Mouse (Mus musculus): ENCODE data around the gene Dnajc5g. TPM values are rescaled to one million over a fixed set of nuclear protein-coding genes. Genes with fewer than 3 reads are reported as not detected.

The Dnajc5g gene
- polyA plus RNA-seq, 1 experiment: not detected

DNA sequence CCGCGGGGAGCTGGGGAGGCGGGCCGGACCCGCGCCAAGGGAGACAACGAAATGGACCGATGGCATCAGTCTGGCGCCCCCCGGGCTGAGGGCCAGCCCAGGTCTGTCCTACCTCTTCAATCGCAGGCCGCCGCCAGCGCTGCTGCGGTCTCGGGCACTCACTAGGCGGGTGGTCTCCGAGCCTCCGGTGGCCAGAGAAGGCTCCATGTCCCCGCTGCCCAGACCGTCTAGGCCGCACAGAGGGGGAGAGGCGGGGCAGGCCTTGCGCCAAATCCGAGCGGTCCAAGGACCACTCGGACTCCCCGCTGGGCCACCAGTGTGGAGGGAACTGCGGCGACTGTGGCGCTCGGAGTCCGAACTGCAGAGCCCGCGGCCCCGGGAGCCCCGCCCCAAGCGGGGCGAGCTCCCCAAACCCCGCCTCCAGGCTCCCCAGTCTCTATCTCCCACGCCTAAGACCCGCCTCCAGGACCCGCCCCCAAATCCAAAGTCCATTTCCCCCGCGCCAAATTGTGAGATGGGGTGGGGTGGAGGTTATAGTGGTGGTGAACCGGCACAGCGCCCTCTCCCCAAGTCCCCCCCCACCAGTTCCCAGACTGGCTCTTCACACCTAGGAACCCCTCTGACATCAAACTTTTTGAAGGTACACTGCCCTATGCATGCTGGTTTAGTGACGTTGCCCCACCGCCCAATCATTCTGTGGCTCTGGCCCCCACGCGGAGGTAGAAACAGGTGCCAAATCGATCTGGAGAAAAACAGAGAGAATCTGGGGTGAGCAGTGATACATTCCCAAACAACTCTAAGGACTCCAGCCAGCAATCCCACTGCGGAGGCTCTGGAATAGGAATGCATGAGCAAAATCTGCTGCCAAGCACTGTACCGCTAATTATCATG is 12.7 kb upstream of the Dnajc5g start:
- DNase-seq: no peak
- H3K27ac ChIP-seq (ENCODE audit: insufficient read depth, low read length): no peak overlapping the region
- H3K4me3 ChIP-seq (replicated peaks; ENCODE audit: insufficient read depth, low read depth, low read length): no peak overlapping the region
- peaks cover 4% of the 10 kb centered on the region; the same call in 1 of the 2 replicates for H3K4me1 ChIP-seq (ENCODE audit: control insufficient read depth, insufficient read depth, low read length)
- peaks cover 6% of the 10 kb centered on the region; the same call in 1 of the 2 replicates for H3K27me3 ChIP-seq (ENCODE audit: control insufficient read depth, insufficient read depth, low read length)
- 2% methylated on average over 44 of the region's 54 CpGs for WGBS
- TF ChIP-seq POLR2A (IDR thresholded peaks at IDR 0.05; ENCODE audit: borderline replicate concordance, insufficient read depth, low read length): no peak
- TF ChIP-seq CTCF (IDR thresholded peaks at IDR 0.05; ENCODE audit: borderline replicate concordance, insufficient read depth, low read depth, low read length): no peak

DNA sequence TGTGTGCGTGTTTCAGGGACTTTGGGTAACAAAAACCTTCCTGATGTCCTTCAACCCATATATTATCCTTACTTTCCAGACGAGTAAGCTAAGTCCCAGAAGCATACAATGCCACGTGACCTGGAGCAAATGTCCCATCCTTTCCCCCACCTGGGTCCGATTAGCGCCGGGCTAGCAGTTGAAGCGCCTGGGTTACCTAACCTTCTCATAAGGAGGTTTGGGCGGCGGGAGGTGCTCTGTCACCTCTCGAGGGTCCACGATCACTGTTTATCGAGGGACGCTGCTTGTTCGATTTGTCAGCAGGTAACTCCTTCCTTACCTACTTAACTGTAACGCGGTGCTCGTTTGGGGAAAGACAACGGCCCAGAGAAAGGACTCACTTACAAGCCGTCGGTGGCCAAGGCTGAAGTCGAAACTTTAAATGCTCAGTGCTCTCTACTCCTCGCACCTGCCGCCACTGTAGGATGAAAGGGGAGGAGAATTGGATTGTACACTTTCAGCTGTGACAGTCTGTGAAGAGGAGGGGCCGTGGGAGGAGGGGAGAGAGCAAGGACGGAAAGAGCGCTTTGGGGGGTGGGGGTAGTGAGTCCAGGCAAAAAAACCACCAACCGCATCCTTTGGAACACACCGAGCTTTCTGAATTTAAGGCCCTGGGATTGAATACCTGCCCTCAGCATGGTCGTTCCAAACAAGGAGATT is 11.8 kb upstream of the Dnajc5g start:
- Histone ChIP-seq H3K27ac (ENCODE audit: insufficient read depth, low read length) (no peak overlapping the region), H3K4me1 (ENCODE audit: control insufficient read depth, insufficient read depth, low read length) (peaks cover 4% of the 10 kb centered on the region; the same call in 1 of the 2 replicates), H3K4me3 (replicated peaks; ENCODE audit: insufficient read depth, low read depth, low read length) (no peak overlapping the region), H3K27me3 (ENCODE audit: control insufficient read depth, insufficient read depth, low read length) (peaks cover 6% of the 10 kb centered on the region; the same call in 1 of the 2 replicates)
- no peak for DNase-seq
- no peak for TF ChIP-seq POLR2A (IDR thresholded peaks at IDR 0.05; ENCODE audit: borderline replicate concordance, insufficient read depth, low read length)
- no peak for TF ChIP-seq CTCF (IDR thresholded peaks at IDR 0.05; ENCODE audit: borderline replicate concordance, insufficient read depth, low read depth, low read length)
- WGBS: 2% methylated on average over 29 of the region's 29 CpGs

DNA sequence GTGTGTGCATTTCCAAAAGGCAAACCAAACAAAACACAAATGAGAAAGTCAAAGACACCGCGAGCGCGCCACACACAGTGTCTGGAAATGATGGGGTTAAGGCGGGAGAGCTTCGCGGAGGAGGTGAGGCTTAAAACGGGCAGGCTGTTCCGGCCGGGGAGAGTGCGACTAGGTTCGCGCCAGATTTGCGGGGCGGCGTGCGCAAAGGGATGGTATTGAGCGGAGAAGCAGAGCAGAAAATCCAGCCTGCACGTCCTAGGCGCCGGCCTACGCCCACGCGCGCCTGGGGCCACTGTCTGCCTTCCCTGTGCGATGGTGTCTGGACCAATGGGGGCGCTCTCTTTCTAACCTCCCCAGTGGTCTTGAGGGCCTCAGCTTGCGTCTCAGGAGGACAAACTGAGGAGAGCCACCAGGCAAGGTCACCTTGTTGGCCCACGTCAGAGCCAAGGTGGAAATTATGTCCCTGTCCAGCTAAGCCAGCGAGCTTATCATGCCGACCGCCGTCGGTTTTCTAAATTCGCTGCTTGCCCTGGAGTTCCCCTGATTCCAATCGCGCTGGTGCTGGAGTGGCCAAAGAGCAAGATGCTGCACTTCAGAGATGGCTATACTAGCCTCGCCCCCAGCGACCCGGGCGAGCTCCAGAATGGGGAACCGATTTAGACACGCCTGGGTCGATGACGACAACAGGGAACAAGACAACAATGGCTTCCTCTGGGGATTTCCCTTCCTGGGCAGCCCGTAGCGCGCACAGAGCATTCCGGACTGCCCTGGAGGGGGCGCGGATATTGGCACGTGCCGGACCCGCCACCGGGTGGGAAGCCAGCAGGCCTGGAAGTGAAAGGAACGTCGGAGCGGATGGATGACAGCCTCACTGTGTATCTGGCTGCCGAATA is 11.0 kb upstream of the Dnajc5g start:
- DNase-seq: no peak
- Histone ChIP-seq H3K27ac (ENCODE audit: insufficient read depth, low read length) (no peak overlapping the region), H3K4me3 (replicated peaks; ENCODE audit: insufficient read depth, low read depth, low read length) (no peak overlapping the region), H3K27me3 (ENCODE audit: control insufficient read depth, insufficient read depth, low read length) (peaks cover 6% of the 10 kb centered on the region; the same call in 1 of the 2 replicates), H3K4me1 (ENCODE audit: control insufficient read depth, insufficient read depth, low read length) (peaks cover 4% of the 10 kb centered on the region; the same call in 1 of the 2 replicates)
- under 1% methylated on average over 59 of the region's 59 CpGs for WGBS
- TF ChIP-seq POLR2A (IDR thresholded peaks at IDR 0.05; ENCODE audit: borderline replicate concordance, insufficient read depth, low read length): no peak
- no peak for TF ChIP-seq CTCF (IDR thresholded peaks at IDR 0.05; ENCODE audit: borderline replicate concordance, insufficient read depth, low read depth, low read length)

GRCm38 (mm10) chr5:31095711-31096480 is 10.2 kb upstream of the Dnajc5g start:
- DNase-seq: no peak
- Histone ChIP-seq H3K27me3 (ENCODE audit: control insufficient read depth, insufficient read depth, low read length) (peaks cover 6% of the 10 kb centered on the region; the same call in 1 of the 2 replicates), H3K27ac (ENCODE audit: insufficient read depth, low read length) (no peak overlapping the region), H3K4me1 (ENCODE audit: control insufficient read depth, insufficient read depth, low read length) (peaks cover 4% of the 10 kb centered on the region; the same call in 1 of the 2 replicates), H3K4me3 (replicated peaks; ENCODE audit: insufficient read depth, low read depth, low read length) (no peak overlapping the region)
- WGBS: 30% methylated on average over 11 of the region's 11 CpGs
- TF ChIP-seq CTCF (IDR thresholded peaks at IDR 0.05; ENCODE audit: borderline replicate concordance, insufficient read depth, low read depth, low read length) (no peak), POLR2A (IDR thresholded peaks at IDR 0.05; ENCODE audit: borderline replicate concordance, insufficient read depth, low read length) (no peak)

DNA sequence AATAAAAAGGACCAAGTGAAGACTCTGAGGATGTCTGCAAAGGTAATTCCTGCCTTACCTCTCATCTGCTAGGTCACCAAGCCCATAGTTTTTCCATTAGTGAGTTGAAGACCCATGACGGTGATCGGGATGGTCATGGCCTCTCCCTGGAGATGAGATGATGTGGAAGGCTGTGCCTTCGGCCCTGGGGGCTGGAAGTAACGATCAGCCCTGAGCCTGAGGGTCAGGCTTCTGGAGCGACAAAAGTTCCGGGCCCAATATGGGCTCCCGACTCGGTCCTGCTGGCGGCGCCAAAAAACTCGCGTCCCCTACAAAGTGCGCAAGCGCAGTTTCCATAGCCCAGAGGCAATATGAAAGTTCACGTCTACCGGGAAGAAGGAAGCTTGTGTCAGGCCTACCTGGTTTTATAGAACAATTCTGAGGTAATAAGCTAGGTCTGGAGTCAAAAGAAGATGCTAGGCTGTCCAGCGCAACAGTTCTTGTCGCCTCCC is 2.0 kb downstream of the Dnajc5g start, which contains the start of gene Slc30a3:
Gene Slc30a3, minus strand, starts transcription at position 238 of the 491 bp plus-strand sequence.
- no peak for DNase-seq
- TF ChIP-seq CTCF (IDR thresholded peaks at IDR 0.05; ENCODE audit: borderline replicate concordance, insufficient read depth, low read depth, low read length): no peak
- TF ChIP-seq POLR2A (IDR thresholded peaks at IDR 0.05; ENCODE audit: borderline replicate concordance, insufficient read depth, low read length): no peak
- Histone ChIP-seq H3K27ac (ENCODE audit: insufficient read depth, low read length) (no peak within 1 kb of the TSS), H3K4me3 (replicated peaks; ENCODE audit: insufficient read depth, low read depth, low read length) (no peak within 1 kb of the TSS), H3K4me1 (ENCODE audit: control insufficient read depth, insufficient read depth, low read length) (no peaks in the 10 kb centered on the region), H3K27me3 (ENCODE audit: control insufficient read depth, insufficient read depth, low read length) (no peaks in the 10 kb centered on the region; the same call in 1 of the 2 replicates)
- WGBS: 89% methylated on average over 18 of the region's 18 CpGs

- H3K4me3 ChIP-seq (replicated peaks; ENCODE audit: insufficient read depth, low read depth, low read length): no peak overlapping the region
- H3K4me1 ChIP-seq (ENCODE audit: control insufficient read depth, insufficient read depth, low read length): no peaks in the 10 kb centered on the region
- no peaks in the 10 kb centered on the region; the same call in 1 of the 2 replicates for H3K27me3 ChIP-seq (ENCODE audit: control insufficient read depth, insufficient read depth, low read length)
- whole genome bisulfite sequencing: 27% methylated on average over 7 of the region's 7 CpGs
- DNase-seq: no peak
- H3K27ac ChIP-seq (ENCODE audit: insufficient read depth, low read length): no peak overlapping the region
- no peak for TF ChIP-seq CTCF (IDR thresholded peaks at IDR 0.05; ENCODE audit: borderline replicate concordance, insufficient read depth, low read depth, low read length)
- TF ChIP-seq POLR2A (IDR thresholded peaks at IDR 0.05; ENCODE audit: borderline replicate concordance, insufficient read depth, low read length): no peak
These were observed 4.7 kb downstream of the Dnajc5g start for GRCm38 (mm10) chr5:31110781-31111180.

All from cerebellum, adult 2 months (tissue).